In genomic region chr15:36960010-36960875, GRCm38 (mm10) we compare ENCODE assay signal across 8 mouse cellular contexts. TPM values are rescaled to one million over a fixed set of nuclear protein-coding genes. Genes with fewer than 3 reads are reported as not detected.
A peak's percentile ranks its signal among the peaks of the same experiment; 100 is the strongest.
DNase-seq lines count a peak whose midpoint lies in the region.

No protein-coding gene starts in this region.

- peak; percentile 37 for DNase-seq in embryo, embryonic 10 days (ENCODE audit: low spot score)
- DNase-seq in embryo, embryonic 9.5 days (ENCODE audit: extremely low spot score): no peak
- DNase-seq in brain, embryonic 18.5 days (ENCODE audit: low read depth, low spot score): peak; percentile 69
- DNase-seq in fibroblast of lung, adult 2 months (ENCODE audit: low read depth): peak; percentile 83
- peak; percentile 45 to 48 for DNase-seq in heart, postnatal 36 days
- peak; percentile 89 to 96 for DNase-seq in layer of hippocampus, adult 18-20 months (ENCODE audit: low spot score in 2 of 2)
- DNase-seq in lung, postnatal 14 days: peak; percentile 31
- DNase-seq in right cerebral cortex, postnatal 4 days: peak; percentile 74

- intact Hi-C loops in heart, postnatal 36 days (cut with DNase I): no loop called here

RNA-seq across cellular contexts. Expression of gene Zfp706, which starts 47.3 kb away (rescaled TPM):
- 100 to 1,000 TPM; 217 to 238 TPM for total RNA-seq in heart, postnatal 36 days (2021)
- 100 to 1,000 TPM; 286 to 290 TPM for total RNA-seq in layer of hippocampus, adult 18-20 months (2021)
